Mouse (Mus musculus) forebrain, postnatal 0 days (tissue): ENCODE results near the gene Rad9a. TPM values are rescaled to one million over a fixed set of nuclear protein-coding genes. Genes with fewer than 3 reads are reported as not detected.

Source experiments
- ATAC-seq: fragments of 200-750 bp; cut with Nextera tagmentation; 2 replicates; pipeline ENCODE4 v1.8.0; 2017; ENCODE audit warnings: mild to moderate bottlenecking, moderate library complexity
- DNase-seq: peaks from one replicate; pipeline ENCODE4 v3.0.0-alpha.2; 2015
- H3K27ac ChIP-seq: fragments of 300-500 bp; sonication (generic); 2 replicates; pipeline ENCODE4 v1.5.1; 2014; ENCODE audit warnings: low read depth, mild to moderate bottlenecking, antibody characterized with exemption, low read length, moderate library complexity, mixed read lengths
- H3K27me3 ChIP-seq: fragments of 300-500 bp; sonication (generic); 2 replicates; pipeline ENCODE4 v1.6.1; 2014; ENCODE audit warnings: mild to moderate bottlenecking, low read length, mixed read lengths; ENCODE audit not compliant: insufficient read depth
- H3K36me3 ChIP-seq: fragments of 300-500 bp; sonication (generic); 2 replicates; pipeline ENCODE4 v1.6.1; 2014; ENCODE audit warnings: mild to moderate bottlenecking, moderate library complexity; ENCODE audit not compliant: insufficient read depth
- H3K4me1 ChIP-seq: fragments of 300-500 bp; sonication (generic); 2 replicates; pipeline ENCODE4 v1.6.1; 2014; ENCODE audit warnings: antibody characterized with exemption; ENCODE audit not compliant: insufficient read depth
- H3K4me2 ChIP-seq: fragments of 300-500 bp; sonication (generic); 2 replicates; pipeline ENCODE4 v1.6.1; 2014; ENCODE audit warnings: low read depth, mild to moderate bottlenecking, moderate library complexity
- H3K4me3 ChIP-seq: fragments of 300-500 bp; sonication (generic); 2 replicates; pipeline ENCODE4 v1.5.1; 2014; ENCODE audit warnings: low read depth, low read length, mixed read lengths
- H3K9ac ChIP-seq: fragments of 300-500 bp; sonication (generic); 2 replicates; pipeline ENCODE4 v1.6.1; 2014; ENCODE audit warnings: mild to moderate bottlenecking
- H3K9me3 ChIP-seq: fragments of 300-500 bp; sonication (generic); 2 replicates; pipeline ENCODE4 v1.6.1; 2016; ENCODE audit warnings: low read length
- CTCF ChIP-seq: sonication (generic); IDR thresholded peaks from 2 replicates; pipeline ENCODE4 v1.5.1; 2016; ENCODE audit warnings: antibody characterized with exemption, control low read depth, low read depth
- WGBS: fragments of 180-500 bp; shearing (Covaris S2); extraction: QIAGEN DNeasy Blood & Tissue Kit; methylation state at CpG from one replicate; pipeline ENCODE4 v1.1.7; 2014; 5-methylcytosine and 5-hydroxymethylcytosine counted together
- polyA plus RNA-seq: library from polyadenylated mRNA; unstranded; fragments of >200 nt; fragmentation: Nextera tagmentation; extraction: Ambion mirVana; gene quantifications from 2 replicates; pipeline ENCODE4 v1.2.1, GENCODE M21; 2015
- total RNA-seq: library from RNA; depleted of rRNA; stranded (reverse); fragments of >200 nt; gene quantifications from 2 replicates; pipeline ENCODE4 v1.2.3, GENCODE M21; 2014

The Rad9a gene
- total and polyA plus RNA-seq, 2 experiments from 2014 or later = 16.4 to 16.5 TPM

DNA sequence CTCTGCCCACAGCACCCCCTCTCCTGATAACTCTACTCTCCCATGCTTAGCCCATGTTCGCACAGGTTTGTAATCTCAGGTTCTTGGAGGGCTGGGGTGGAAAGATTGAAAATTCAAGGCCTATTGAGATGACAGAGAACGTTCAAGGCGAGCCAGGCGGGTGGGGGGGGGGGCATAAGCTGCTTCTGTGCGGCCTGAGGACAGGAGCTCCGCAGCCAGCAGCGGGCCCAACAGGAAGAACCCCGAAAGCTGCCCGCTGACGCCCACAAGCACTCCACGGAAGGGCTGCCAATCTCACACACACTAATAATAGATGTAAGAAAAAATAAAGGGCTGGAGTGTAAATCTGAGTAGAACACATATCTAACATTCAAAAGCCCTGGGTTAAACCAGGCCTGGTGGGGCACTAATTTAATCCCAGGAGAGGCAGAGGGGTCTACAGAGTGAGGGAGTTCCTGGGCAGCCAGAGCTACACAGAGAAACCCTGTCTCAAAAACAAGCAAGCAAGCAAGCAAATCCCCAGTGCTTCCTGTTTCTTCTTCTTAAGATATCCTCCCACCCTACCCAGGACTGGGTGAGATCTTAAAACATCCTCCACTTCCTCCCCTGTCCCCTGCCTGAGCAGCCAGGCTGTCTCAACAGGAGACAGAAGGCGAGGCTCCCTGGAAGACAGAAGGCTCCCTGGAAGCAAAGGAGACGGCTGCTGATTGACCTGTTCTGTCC, 2.3 kb upstream of the Rad9a start:
- no peak for DNase-seq
- no peak overlapping the region for H3K27ac ChIP-seq
- no peak overlapping the region for H3K4me3 ChIP-seq
- no peak for ATAC-seq
- no peak overlapping the region for H3K9ac ChIP-seq
- no peaks in the 10 kb centered on the region for H3K36me3 ChIP-seq
- 61% methylated on average over 13 of the region's 13 CpGs for WGBS
- no peak overlapping the region for H3K4me2 ChIP-seq
- H3K9me3 ChIP-seq = no peaks in the 10 kb centered on the region
- no peaks in the 10 kb centered on the region for H3K27me3 ChIP-seq
- peaks cover 15% of the 10 kb centered on the region; the same call in 1 of the 2 replicates for H3K4me1 ChIP-seq
- TF ChIP-seq CTCF = no peak

DNA sequence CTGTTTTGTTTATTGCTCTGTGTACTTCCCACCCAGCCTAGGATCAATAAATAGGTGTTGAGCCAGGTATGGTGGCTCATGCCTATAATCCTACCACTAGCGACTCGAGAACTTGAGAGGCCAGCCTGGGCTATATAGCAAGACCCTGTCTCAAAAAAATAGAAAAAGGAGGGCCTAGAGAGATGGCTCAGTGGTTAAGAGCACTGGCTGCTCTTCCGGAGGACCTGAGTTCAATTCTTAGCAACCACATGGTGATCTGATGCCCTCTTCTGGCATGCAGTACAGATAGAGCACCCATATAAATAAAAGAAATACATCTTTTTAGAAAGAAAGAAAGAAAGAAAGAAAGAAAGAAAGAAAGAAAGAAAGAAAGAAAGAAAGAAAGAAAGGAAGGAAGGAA, 1.7 kb upstream of the Rad9a start:
- peaks cover 15% of the 10 kb centered on the region; the same call in 1 of the 2 replicates for H3K4me1 ChIP-seq
- H3K36me3 ChIP-seq = peaks cover 1% of the 10 kb centered on the region; the same call in 1 of the 2 replicates
- ATAC-seq = no peak
- no peaks in the 10 kb centered on the region for H3K27me3 ChIP-seq
- DNase-seq = no peak
- 64% methylated on average over 3 of the region's 3 CpGs for WGBS
- H3K4me2 ChIP-seq = no peak overlapping the region
- no peak for TF ChIP-seq CTCF
- H3K9me3 ChIP-seq = no peaks in the 10 kb centered on the region
- H3K9ac ChIP-seq = no peak overlapping the region
- H3K27ac ChIP-seq = no peak overlapping the region
- no peak overlapping the region for H3K4me3 ChIP-seq

DNA sequence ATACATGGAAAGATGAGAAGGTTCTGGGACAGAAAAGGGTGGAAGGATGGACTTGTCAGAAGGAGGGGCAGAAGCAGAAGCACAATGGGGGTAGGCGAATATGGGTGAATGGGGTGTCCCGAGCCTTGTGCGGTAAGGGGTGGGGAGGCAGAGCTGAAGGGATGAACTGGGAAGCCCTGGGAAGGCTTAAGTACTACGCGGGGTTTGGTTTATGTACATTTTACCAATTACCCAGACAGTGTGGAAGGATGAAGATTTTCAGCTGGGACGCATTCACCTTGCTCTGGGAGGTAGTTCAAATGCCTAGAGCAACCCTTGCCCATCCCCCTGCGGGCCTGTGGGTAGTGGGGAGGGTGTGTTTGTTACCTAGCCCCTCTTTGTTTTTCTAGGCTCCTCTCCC, 687 bp upstream of the Rad9a start:
- WGBS = 31% methylated on average over 7 of the region's 7 CpGs
- H3K9ac ChIP-seq = peak overlapping the region; percentile 72
- H3K27me3 ChIP-seq = no peaks in the 10 kb centered on the region
- no peak for TF ChIP-seq CTCF
- peaks cover 15% of the 10 kb centered on the region; the same call in 1 of the 2 replicates for H3K4me1 ChIP-seq
- H3K36me3 ChIP-seq = peaks cover 11% of the 10 kb centered on the region
- H3K9me3 ChIP-seq = no peaks in the 10 kb centered on the region
- H3K4me3 ChIP-seq = peak overlapping the region; percentile 61
- H3K27ac ChIP-seq = no peak overlapping the region
- peak overlapping the region; percentile 95 for H3K4me2 ChIP-seq
- ATAC-seq = 0 out of 2 replicates have a peak, but pooled peaks have one; percentile 2
- no peak for DNase-seq

DNA sequence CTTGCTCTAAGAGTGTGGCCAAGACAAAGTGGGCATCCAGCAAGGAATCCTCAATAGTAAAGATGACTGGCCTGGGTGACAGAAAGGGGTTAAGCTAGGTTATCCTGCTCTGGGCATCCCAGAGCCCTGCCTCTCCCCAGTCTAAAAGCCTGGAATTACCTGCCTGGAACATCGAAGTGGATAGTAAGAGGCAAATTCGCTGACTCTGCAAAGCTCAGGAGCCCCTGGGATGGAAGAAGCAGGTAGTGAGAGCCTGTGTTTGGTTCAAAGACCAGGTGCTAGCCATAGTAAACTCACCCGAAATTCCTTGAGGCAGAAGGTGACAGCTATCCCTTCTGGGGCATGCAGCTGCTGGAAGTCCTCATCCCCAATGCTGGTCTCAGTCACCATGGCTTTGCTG, 4.3 kb downstream of the Rad9a start:
- no peak for ATAC-seq
- peaks cover 23% of the 10 kb centered on the region; the same call in 1 of the 2 replicates for H3K4me1 ChIP-seq
- no peak overlapping the region for H3K4me2 ChIP-seq

DNA sequence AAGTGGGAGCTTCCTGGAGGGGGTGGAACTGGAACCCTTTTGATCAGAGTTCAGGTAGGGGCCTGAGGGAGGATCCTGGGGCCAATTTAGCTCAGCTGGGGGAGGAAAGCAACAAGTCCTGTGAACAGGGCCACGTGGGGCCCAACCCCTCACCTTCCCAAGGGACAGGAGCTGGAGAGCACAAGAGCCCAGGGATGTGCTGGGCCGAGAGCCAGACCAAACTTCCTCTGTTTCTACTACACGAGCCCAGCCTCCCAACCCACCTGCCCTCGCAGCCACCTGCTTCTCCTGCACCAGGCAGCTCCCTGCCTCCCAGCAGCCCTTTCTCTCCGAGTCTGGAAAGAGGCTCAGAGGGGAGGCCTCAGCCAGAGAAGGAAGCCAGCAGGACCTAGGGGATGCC, 4.9 kb downstream of the Rad9a start:
- H3K27me3 ChIP-seq = no peaks in the 10 kb centered on the region
- H3K27ac ChIP-seq = no peak overlapping the region
- no peak overlapping the region for H3K9ac ChIP-seq
- H3K4me1 ChIP-seq = peaks cover 20% of the 10 kb centered on the region; the same call in 1 of the 2 replicates
- no peaks in the 10 kb centered on the region for H3K9me3 ChIP-seq
- 59% methylated on average over 5 of the region's 5 CpGs for WGBS
- ATAC-seq (no peak), DNase-seq (no peak)
- TF ChIP-seq CTCF = no peak
- H3K36me3 ChIP-seq = peaks cover 50% of the 10 kb centered on the region
- no peak overlapping the region for H3K4me3 ChIP-seq
- H3K4me2 ChIP-seq = no peak overlapping the region

More for the DNA sequence above, 4.3 kb downstream of the Rad9a start:
- WGBS = 70% methylated on average over 3 of the region's 3 CpGs
- Histone ChIP-seq H3K4me3 (no peak overlapping the region), H3K9ac (no peak overlapping the region), H3K9me3 (no peaks in the 10 kb centered on the region), H3K27me3 (no peaks in the 10 kb centered on the region), H3K36me3 (peaks cover 50% of the 10 kb centered on the region), H3K27ac (no peak overlapping the region)
- TF ChIP-seq CTCF = no peak
- no peak for DNase-seq

DNA sequence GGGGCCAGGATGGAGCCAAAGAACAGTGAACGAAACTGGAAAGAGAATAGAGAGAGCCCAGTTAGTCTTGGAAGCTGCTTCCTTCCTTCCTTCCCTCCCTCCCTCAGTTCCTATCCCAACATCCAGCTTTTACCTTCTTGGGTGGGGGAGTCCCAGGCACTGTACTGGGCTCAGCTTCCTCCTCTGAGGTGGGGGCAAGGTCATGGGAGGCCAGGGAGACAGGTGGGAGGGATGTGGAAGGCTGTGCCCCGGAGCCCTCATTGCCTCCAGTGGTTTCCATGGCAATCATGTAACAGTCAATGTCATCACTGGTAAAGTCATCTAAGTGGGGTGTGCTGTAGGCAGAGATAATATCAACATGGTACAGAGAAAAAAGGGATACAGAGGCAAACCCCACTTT, 5.4 kb downstream of the Rad9a start:
- Histone ChIP-seq H3K4me3 (no peak overlapping the region), H3K4me2 (no peak overlapping the region), H3K9ac (no peak overlapping the region), H3K9me3 (no peaks in the 10 kb centered on the region), H3K27me3 (no peaks in the 10 kb centered on the region), H3K27ac (0 out of 2 replicates have a peak overlapping the region, but pooled peaks have one; percentile 21), H3K36me3 (peaks cover 50% of the 10 kb centered on the region), H3K4me1 (peaks cover 17% of the 10 kb centered on the region; the same call in 1 of the 2 replicates)
- TF ChIP-seq CTCF = no peak
- DNase-seq = no peak
- ATAC-seq = no peak
- 64% methylated on average over 2 of the region's 2 CpGs for WGBS
